Mouse (Mus musculus) adrenal gland, adult 10 weeks (tissue): ENCODE measurements around the gene Duoxa2. TPM values are rescaled to one million over a fixed set of nuclear protein-coding genes. Genes with fewer than 3 reads are reported as not detected.

Experiments used
- polyA plus RNA-seq: library from polyadenylated mRNA; stranded (reverse); fragments of 350-450 nt; fragmentation: Illumina TruSeq; extraction: RNeasy Lipid Tissue Mini Kit (QIAGEN cat#74804); gene quantifications from one replicate; pipeline ENCODE4 v1.2.3, GENCODE M21; 2014; ENCODE audit warnings: low read depth, low replicate concordance

Duoxa2 gene
- not detected for polyA plus RNA-seq

GRCm38 (mm10) chr2:122298596-122299490 lies at the start of gene Duoxa2:
Gene Duoxa2 (plus strand): TSS chr2:122298900.

GRCm38 (mm10) chr2:122298096-122298499 lies 602 bp upstream of the Duoxa2 start, which contains the start of gene Duox2:
Gene Duox2 (minus strand): TSS chr2:122298449.

GRCm38 (mm10) chr2:122313536-122313935 lies 14.8 kb downstream of the Duoxa2 start, which contains the start of gene Duoxa1:
Gene Duoxa1 (minus strand): TSS chr2:122313730.

GRCm38 (mm10) chr2:122315372-122315771 lies 16.7 kb downstream of the Duoxa2 start, which contains the start of gene Duox1:
Gene Duox1 (plus strand): TSS chr2:122315672.

Other genes with a start within 250 kb of the Duoxa2 start
- gene Spg11, start 180.5 kb upstream of the Duoxa2 start, polyA plus RNA-seq = 11.1 TPM
- 6,416 TPM for gene B2m, start 151.2 kb upstream of the Duoxa2 start, polyA plus RNA-seq
- not detected for gene Trim69, start 138.2 kb upstream of the Duoxa2 start, polyA plus RNA-seq
- not detected for gene Patl2, start 112.7 kb upstream of the Duoxa2 start, polyA plus RNA-seq
- gene Terb2, start 112.6 kb upstream of the Duoxa2 start, polyA plus RNA-seq = not detected
- gene Sord, start 64.2 kb upstream of the Duoxa2 start, polyA plus RNA-seq = 52.1 TPM
- gene Duox2, start 451 bp upstream of the Duoxa2 start, polyA plus RNA-seq = not detected
- gene Duoxa1, start 14.8 kb downstream of the Duoxa2 start, polyA plus RNA-seq = not detected
- gene Duox1, start 16.8 kb downstream of the Duoxa2 start, polyA plus RNA-seq = not detected
- not detected for gene Shf, start 70.3 kb downstream of the Duoxa2 start, polyA plus RNA-seq
- gene Slc28a2, start 127.6 kb downstream of the Duoxa2 start, polyA plus RNA-seq = 1.9 TPM
- gene Gm14085, start 186.0 kb downstream of the Duoxa2 start, polyA plus RNA-seq = not detected